Mouse (Mus musculus) embryonic facial prominence, embryonic 12.5 days (tissue): Measurements from ENCODE around the gene Slc31a1. TPM values are rescaled to one million over a fixed set of nuclear protein-coding genes. Genes with fewer than 3 reads are reported as not detected.

Source experiments
- ATAC-seq: fragments of 200-750 bp; cut with Nextera tagmentation; 2 replicates; pipeline ENCODE4 v1.8.0; 2017; ENCODE audit not compliant: insufficient number of reproducible peaks, insufficient read depth, low FRiP score, low TSS enrichment
- H3K27ac ChIP-seq: fragments of 300-500 bp; sonication (generic); 2 replicates; pipeline ENCODE4 v1.5.1; 2016; ENCODE audit warnings: mild to moderate bottlenecking
- H3K27me3 ChIP-seq: fragments of 300-500 bp; sonication (generic); 2 replicates; pipeline ENCODE4 v1.6.1; 2016; ENCODE audit warnings: mild to moderate bottlenecking, moderate library complexity
- H3K36me3 ChIP-seq: fragments of 300-500 bp; sonication (generic); 2 replicates; pipeline ENCODE4 v1.6.1; 2016; ENCODE audit warnings: mild to moderate bottlenecking
- H3K4me1 ChIP-seq: fragments of 300-500 bp; sonication (generic); 2 replicates; pipeline ENCODE4 v1.6.1; 2016
- H3K4me2 ChIP-seq: fragments of 300-500 bp; sonication (generic); replicated peaks from 2 replicates; pipeline ENCODE4 v1.6.1; 2016; ENCODE audit warnings: mild to moderate bottlenecking, moderate library complexity
- H3K4me3 ChIP-seq: fragments of 300-500 bp; sonication (generic); 2 replicates; pipeline ENCODE4 v1.5.1; 2016; ENCODE audit warnings: mild to moderate bottlenecking
- H3K9ac ChIP-seq: fragments of 300-500 bp; sonication (generic); 2 replicates; pipeline ENCODE4 v1.6.1; 2016; ENCODE audit warnings: mild to moderate bottlenecking, moderate library complexity
- H3K9me3 ChIP-seq: fragments of 300-500 bp; sonication (generic); 2 replicates; pipeline ENCODE4 v1.6.1; 2016; ENCODE audit warnings: mild to moderate bottlenecking, moderate library complexity
- WGBS: fragments of 180-500 bp; shearing (Covaris S2); methylation state at CpG from one replicate; pipeline ENCODE4 v1.1.7; 2016; 5-methylcytosine and 5-hydroxymethylcytosine counted together
- polyA plus RNA-seq: library from polyadenylated mRNA; unstranded; fragments of >200 nt; fragmentation: Nextera tagmentation; extraction: Ambion mirVana; gene quantifications from 2 replicates; pipeline ENCODE4 v1.2.1, GENCODE M21; 2016

Slc31a1 gene
- polyA plus RNA-seq, 1 experiment from 2014 or later: 44.8 TPM

DNA sequence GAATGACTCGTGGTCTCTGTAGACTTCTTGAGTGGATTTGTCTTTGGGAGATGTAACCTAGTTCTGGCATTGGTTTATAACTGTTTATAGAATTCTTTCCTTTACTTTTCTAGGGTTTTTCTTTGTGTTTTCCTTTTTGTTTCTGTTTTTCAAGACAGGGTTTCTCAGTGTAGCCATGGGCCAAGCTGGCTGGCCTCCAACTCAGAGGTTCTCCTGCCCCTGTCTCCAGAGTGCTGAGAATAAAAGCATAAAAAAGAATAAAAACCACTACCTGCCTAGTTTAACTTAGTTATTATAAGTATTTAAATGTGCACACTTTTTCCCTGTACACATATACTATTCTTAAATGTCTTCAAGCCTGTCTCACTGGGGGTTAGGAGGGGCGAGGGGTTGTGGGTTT, 49.8 kb downstream of the Slc31a1 start:
- H3K4me3 ChIP-seq: peak overlapping the region; percentile 69; the same call in 1 of the 2 replicates
- H3K4me1 ChIP-seq: peaks cover 21% of the 10 kb centered on the region
- no peak overlapping the region for H3K27ac ChIP-seq
- no peak overlapping the region for H3K9ac ChIP-seq
- peaks cover 40% of the 10 kb centered on the region for H3K36me3 ChIP-seq
- H3K27me3 ChIP-seq: no peaks in the 10 kb centered on the region
- WGBS: 85% methylated on average over 2 of the region's 2 CpGs
- ATAC-seq: no peak
- H3K9me3 ChIP-seq: no peaks in the 10 kb centered on the region
- H3K4me2 ChIP-seq: peak overlapping the region; percentile 82

DNA sequence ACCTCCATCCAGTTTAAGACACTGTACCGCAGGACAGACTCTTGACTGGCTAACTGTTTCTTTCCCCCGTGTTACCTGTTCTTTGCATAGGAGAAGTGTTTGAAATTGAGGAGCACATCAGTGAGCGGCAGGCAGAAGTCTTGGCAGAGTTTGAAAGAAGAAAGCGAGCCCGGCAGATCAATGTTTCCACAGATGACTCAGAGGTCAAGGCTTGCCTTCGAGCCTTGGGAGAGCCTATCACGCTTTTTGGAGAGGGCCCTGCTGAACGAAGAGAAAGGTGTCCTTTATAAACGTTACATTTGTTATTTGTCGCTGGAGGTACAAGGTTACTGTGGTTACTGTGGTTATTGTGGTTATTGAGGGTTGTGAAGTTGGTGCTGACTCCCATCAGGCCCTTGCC, 51.1 kb downstream of the Slc31a1 start:
- Histone ChIP-seq H3K9ac (no peak overlapping the region), H3K4me1 (peaks cover 16% of the 10 kb centered on the region), H3K36me3 (peaks cover 53% of the 10 kb centered on the region), H3K27me3 (no peaks in the 10 kb centered on the region), H3K4me3 (no peak overlapping the region), H3K4me2 (no peak overlapping the region), H3K27ac (no peak overlapping the region), H3K9me3 (no peaks in the 10 kb centered on the region)
- ATAC-seq: no peak
- WGBS: 94% methylated on average over 10 of the region's 10 CpGs

DNA sequence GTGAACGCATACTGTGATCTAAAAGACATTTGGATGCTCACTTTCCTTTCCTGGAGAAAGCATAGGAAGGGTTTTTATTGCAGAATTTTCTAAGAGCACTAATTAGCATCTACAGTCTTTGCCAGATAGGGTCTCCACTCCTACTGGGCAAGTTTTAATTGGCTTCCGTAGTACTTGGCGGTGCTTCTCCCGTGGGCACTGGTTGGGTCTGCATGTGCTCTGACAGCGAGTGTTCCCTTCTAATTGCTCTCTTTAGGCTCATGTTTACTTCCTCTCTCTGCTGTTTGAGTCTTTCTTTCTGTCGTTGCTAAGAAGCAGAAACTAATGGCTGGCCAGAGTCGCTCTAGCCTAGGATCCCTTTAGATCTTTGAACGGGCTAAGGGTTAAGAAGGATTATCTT, 57.9 kb downstream of the Slc31a1 start:
- WGBS: 89% methylated on average over 8 of the region's 8 CpGs
- ATAC-seq: no peak

DNA sequence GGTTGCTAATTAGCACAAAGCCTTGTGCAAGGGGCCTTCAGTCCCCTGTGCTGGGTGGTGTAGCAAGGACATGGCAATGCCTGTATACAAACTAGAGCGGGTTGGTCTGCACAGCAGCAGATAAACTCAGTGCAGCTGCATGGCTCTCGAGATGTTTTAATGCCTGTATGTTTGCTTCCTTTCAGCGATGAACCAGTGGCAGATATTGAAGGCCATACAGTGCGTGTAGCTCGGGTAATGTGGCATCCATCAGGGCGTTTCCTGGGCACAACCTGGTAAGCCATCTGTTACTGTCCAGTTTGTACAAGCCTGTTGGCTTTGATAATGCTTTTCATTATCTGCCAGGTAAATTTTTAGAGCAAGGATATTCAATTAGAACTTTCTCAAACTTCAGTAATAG, 58.6 kb downstream of the Slc31a1 start:
- H3K4me1 ChIP-seq: no peaks in the 10 kb centered on the region
- no peaks in the 10 kb centered on the region for H3K9me3 ChIP-seq
- WGBS: 95% methylated on average over 6 of the region's 6 CpGs
- H3K4me3 ChIP-seq: no peak overlapping the region
- no peak for ATAC-seq
- H3K27me3 ChIP-seq: no peaks in the 10 kb centered on the region
- H3K9ac ChIP-seq: no peak overlapping the region
- H3K4me2 ChIP-seq: no peak overlapping the region
- peaks cover 98% of the 10 kb centered on the region for H3K36me3 ChIP-seq
- no peak overlapping the region for H3K27ac ChIP-seq

More for the DNA sequence above, 57.9 kb downstream of the Slc31a1 start:
- H3K4me3 ChIP-seq: no peak overlapping the region
- H3K4me1 ChIP-seq: no peaks in the 10 kb centered on the region
- H3K27me3 ChIP-seq: no peaks in the 10 kb centered on the region
- H3K27ac ChIP-seq: no peak overlapping the region
- H3K4me2 ChIP-seq: no peak overlapping the region
- peaks cover 97% of the 10 kb centered on the region for H3K36me3 ChIP-seq
- no peak overlapping the region for H3K9ac ChIP-seq
- no peaks in the 10 kb centered on the region for H3K9me3 ChIP-seq

DNA sequence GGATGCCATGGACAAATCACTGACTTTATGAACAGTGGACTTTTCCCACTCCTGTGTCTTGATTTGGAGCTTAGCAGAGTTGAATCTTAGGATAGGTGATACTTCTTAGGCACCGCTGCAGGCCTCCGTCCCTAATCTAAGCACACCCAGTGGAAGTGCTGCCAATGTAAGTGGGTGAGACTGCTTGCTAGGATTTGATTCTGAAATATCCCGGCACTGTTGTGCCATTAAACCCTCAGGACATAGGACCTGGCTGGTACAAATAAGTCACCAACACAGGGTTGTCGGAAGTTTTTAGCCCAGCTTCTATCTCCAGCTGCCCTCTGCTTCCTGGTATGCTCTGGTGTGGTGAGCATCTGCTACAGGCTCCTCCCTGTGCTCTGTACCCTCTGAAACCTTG, 65.4 kb downstream of the Slc31a1 start:
- H3K27ac ChIP-seq: no peak overlapping the region
- H3K4me2 ChIP-seq: no peak overlapping the region
- no peak for ATAC-seq
- no peaks in the 10 kb centered on the region for H3K27me3 ChIP-seq
- no peak overlapping the region for H3K4me3 ChIP-seq
- no peaks in the 10 kb centered on the region for H3K4me1 ChIP-seq
- no peak overlapping the region for H3K9ac ChIP-seq
- no peaks in the 10 kb centered on the region for H3K9me3 ChIP-seq
- 95% methylated on average over 4 of the region's 4 CpGs for WGBS
- H3K36me3 ChIP-seq: peaks cover 46% of the 10 kb centered on the region

DNA sequence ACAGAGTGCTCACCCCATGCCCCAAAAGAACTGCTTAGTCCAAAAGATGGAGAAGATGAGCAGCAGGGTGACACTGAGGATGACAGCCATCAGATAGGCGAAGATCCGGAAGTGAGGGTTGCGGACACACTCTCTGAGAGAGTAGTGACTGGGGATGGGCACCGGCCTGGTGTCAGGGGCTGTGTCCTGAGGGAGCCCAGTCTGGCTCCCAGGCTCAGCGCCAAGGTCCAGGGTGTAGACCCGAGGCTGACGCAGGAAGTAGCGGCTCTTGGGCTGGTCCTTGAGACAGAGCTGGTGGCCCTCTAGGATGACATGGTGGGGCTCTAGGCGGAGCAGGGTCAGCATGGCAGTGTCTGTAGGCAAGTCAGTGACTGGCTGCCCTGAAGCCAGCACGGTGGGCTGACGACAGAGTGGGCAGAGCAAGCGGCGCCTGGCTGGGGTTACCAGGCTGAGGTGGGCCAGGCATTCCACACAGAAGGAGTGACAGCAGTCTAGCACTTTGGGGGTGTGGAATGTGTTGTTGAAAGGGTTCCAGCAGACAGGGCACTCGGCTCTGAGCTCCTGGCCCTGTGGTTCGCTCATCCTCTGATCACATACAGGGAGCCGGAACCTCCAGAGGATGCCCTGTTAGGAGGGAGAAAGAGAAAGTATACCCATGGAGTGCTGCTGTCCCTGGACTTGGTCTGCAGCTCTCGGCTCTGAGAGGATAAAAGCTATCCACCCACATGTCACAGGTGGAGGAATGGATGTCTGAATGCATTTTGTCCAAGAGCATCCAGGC, 67.6 kb downstream of the Slc31a1 start:
- peak; percentile 49; the same call in 1 of the 2 replicates for ATAC-seq
- H3K9me3 ChIP-seq: no peaks in the 10 kb centered on the region
- WGBS: 77% methylated on average over 17 of the region's 17 CpGs
- H3K27me3 ChIP-seq: no peaks in the 10 kb centered on the region
- no peak overlapping the region for H3K4me3 ChIP-seq
- peaks cover 24% of the 10 kb centered on the region for H3K36me3 ChIP-seq
- H3K4me1 ChIP-seq: no peaks in the 10 kb centered on the region
- H3K4me2 ChIP-seq: no peak overlapping the region
- no peak overlapping the region for H3K9ac ChIP-seq
- no peak overlapping the region for H3K27ac ChIP-seq

DNA sequence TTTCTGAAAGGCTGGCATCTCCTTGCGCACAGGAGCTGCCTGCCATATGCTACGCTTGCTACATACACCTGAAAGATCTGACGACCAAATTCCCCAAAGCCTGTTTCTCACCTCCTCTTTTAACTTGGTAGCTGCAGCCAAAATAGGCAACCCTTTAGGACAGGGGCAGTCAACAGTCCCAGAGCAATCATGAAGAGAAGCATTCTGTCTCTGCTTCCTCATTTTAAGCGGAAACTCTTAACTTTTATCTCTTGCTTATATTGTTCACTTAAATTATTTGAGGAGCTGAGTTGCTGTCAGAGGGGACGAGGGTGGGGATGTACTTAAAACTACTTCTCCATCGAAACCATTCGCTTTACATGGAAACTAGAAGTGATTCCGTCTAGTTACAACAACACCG, 69.1 kb downstream of the Slc31a1 start:
- 84% methylated on average over 9 of the region's 9 CpGs for whole genome bisulfite sequencing

DNA sequence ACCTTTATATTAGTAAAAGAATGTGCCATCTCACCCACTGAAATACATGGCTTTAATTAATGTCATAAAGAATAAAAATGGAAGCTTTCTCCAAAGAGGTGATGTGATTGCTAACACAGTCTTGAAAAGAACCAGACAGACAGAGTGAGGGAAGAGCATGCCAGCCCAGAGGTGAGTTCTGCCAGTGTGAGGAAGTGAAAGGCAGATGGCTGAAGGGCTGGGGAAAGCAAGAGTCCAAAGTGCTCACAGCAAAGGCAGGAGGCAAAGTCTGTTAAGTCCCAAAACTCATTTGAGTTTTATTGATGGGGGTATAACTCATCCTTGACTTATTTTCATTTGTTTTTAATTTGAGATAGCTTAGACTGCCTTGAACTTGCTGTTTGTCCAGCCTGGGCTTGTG, 70.2 kb downstream of the Slc31a1 start:
- Histone ChIP-seq H3K9ac (no peak overlapping the region), H3K27ac (no peak overlapping the region), H3K27me3 (no peaks in the 10 kb centered on the region), H3K9me3 (no peaks in the 10 kb centered on the region), H3K4me2 (no peak overlapping the region), H3K4me3 (no peak overlapping the region), H3K36me3 (0 out of 2 replicates have a peak, but pooled peaks cover 1% of the 10 kb centered on the region), H3K4me1 (no peaks in the 10 kb centered on the region)
- no peak for ATAC-seq

More for the DNA sequence above, 69.1 kb downstream of the Slc31a1 start:
- ATAC-seq: no peak
- Histone ChIP-seq H3K4me2 (no peak overlapping the region), H3K9ac (no peak overlapping the region), H3K9me3 (no peaks in the 10 kb centered on the region), H3K27me3 (no peaks in the 10 kb centered on the region), H3K4me3 (no peak overlapping the region), H3K36me3 (peaks cover 12% of the 10 kb centered on the region), H3K27ac (no peak overlapping the region), H3K4me1 (no peaks in the 10 kb centered on the region)

DNA sequence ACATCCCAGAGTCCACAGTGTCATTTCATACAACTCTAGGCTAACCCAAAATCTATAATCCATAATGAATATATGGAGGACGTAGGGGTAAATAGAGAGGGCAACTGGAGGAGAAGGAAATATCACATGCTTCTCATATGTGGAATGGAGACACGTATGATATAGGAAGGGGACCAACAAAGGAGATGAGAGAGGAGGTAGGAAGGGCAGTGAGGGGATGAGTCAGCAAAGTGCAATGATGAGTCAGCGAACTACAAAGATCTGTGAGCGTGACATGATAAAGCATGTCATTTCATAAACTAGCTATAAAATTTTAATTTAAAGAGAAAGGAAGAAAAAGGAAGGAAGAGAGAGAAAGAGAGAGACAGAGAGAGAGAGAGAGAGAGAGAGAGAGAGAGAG, 71.0 kb downstream of the Slc31a1 start:
- Histone ChIP-seq H3K9ac (no peak overlapping the region), H3K4me1 (no peaks in the 10 kb centered on the region), H3K27ac (no peak overlapping the region), H3K4me3 (no peak overlapping the region), H3K27me3 (no peaks in the 10 kb centered on the region), H3K9me3 (no peaks in the 10 kb centered on the region), H3K4me2 (no peak overlapping the region), H3K36me3 (no peaks in the 10 kb centered on the region)
- WGBS: 84% methylated on average over 4 of the region's 4 CpGs
- ATAC-seq: no peak

DNA sequence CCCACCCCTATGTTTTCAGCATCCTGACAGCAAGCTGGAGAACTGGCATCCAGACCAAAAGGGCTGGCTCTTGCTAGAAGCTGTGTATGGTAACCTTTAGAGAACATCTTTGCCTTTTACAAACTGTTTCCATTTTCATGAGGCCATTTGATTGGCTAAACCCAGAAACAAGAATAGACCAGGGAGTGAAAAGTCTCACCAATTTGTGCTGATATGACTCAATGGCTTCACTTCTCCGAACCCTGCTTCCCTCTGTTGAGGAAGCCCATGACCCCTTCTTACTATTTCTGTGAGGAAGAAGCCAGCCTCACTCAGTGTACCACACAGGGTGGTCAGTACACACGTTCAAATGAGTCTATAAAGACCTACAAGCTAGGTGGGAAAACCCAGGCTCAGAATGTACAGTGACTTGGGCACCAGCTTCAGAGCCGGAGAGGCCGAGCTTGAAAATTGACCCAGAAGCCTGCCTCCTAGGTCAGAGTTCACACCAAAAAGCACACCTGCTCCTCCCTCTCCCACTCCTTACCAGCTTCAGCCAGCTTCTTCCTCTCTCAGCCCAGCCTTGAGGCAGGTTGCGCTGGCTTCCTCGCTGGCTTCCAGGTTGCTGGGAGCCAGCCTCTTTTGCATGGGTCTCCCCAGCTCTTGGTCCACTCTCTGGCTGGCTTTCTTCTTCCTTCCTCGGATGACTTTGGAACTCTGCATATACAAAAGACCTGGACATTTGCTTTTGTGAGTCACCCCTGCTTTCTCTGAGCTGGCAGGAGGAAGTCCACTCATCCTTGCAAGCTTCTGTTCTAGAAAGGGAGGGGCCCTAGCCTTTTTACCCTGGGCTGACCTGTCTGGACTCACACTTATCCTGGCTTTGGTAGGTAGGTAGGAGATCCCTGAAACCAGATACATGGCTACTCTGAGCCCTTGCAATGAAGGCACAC, 73.7 kb downstream of the Slc31a1 start:
- H3K27ac ChIP-seq: no peak overlapping the region
- no peak overlapping the region for H3K9ac ChIP-seq
- H3K9me3 ChIP-seq: no peaks in the 10 kb centered on the region
- H3K27me3 ChIP-seq: no peaks in the 10 kb centered on the region
- ATAC-seq: no peak
- no peak overlapping the region for H3K4me2 ChIP-seq
- no peaks in the 10 kb centered on the region for H3K36me3 ChIP-seq
- WGBS: 74% methylated on average over 7 of the region's 7 CpGs
- H3K4me1 ChIP-seq: no peaks in the 10 kb centered on the region
- H3K4me3 ChIP-seq: no peak overlapping the region

DNA sequence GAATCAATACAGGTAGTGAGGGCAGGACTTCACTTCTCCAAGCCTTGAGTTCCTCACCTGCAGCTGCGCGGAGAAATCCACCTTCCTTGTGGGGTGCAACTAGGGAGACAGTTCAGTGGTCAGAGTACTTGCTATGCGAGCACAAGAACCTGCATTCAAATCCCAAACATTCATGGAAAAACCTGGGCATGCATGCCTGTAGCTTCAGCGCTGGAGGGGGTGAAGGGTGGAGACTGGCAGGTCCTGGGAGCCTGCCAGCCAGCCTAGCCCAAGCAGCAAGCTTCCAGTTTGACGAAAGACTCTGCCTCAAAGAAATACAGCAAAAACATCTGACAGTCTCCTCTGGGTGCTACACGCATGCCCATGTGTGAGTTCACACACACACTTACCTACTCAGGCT, 74.6 kb downstream of the Slc31a1 start, which contains the start of gene Rnf183:
TSS of gene Rnf183 (minus strand) at position 172 of the 400 bp plus-strand sequence.
- Histone ChIP-seq H3K4me2 (no peak within 1 kb of the TSS), H3K9ac (no peak within 1 kb of the TSS), H3K9me3 (no peaks in the 10 kb centered on the region), H3K4me3 (no peak within 1 kb of the TSS), H3K27me3 (no peaks in the 10 kb centered on the region), H3K36me3 (no peaks in the 10 kb centered on the region), H3K27ac (no peak within 1 kb of the TSS), H3K4me1 (no peaks in the 10 kb centered on the region)
- 79% methylated on average over 6 of the region's 6 CpGs for WGBS
- ATAC-seq: no peak
